Mouse (Mus musculus) T-helper 17 cell (primary cell): Measurements from ENCODE around the gene Mrto4.

ENCODE experiments used
- in situ Hi-C, 2 experiments: fragments of 300-600 bp; cut with MboI, MseI; formaldehyde crosslinking; loops; 1 replicate in 1 of 2; 2 replicates in 1 of 2; pipeline ENCODE4 v1.15.1; 2025; ENCODE audit warnings: high pct_unique_total_duplicates in 2 of 2

The Mrto4 gene

GRCm38 (mm10) chr4:139351931-139352711, at the start of gene Mrto4, which contains the start of the genes Emc1 and Ubr4:
Gene Mrto4 (minus strand): TSS chr4:139352576.
Gene Emc1 (plus strand): TSS chr4:139352587.
Gene Ubr4 (plus strand): TSS chr4:139352609.
- in situ Hi-C loops: no loop called here

GRCm38 (mm10) chr4:139400487-139400886, 48.1 kb upstream of the Mrto4 start:
- in situ Hi-C loops: no loop called here

GRCm38 (mm10) chr4:139395431-139395830, 43.1 kb upstream of the Mrto4 start:
- in situ Hi-C loops: no loop called here

DNA sequence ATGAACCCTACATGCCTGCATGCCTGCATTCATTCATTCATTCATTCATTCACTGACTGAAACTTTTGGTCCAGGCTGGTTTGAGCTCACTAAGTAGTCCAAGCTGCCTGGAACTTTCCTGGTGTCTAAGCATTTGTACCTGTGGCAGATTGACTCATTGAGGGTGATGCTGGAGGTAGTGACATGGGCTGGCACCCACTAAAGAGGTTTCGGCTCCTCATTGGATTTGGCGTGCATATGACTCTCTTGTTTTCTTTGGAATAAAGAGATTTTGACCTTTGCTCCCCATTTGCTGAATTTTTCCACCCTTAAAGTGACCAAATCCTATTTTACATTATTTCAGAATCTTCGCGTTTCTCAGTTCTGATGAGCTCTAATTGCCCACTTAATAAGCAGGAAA, 37.2 kb upstream of the Mrto4 start:
- in situ Hi-C loops: loop anchor here in 1 of 2 experiments (10.0 kb wide), 1 partner anchor 955 kb away; the partner anchor contains the start of gene Mul1

DNA sequence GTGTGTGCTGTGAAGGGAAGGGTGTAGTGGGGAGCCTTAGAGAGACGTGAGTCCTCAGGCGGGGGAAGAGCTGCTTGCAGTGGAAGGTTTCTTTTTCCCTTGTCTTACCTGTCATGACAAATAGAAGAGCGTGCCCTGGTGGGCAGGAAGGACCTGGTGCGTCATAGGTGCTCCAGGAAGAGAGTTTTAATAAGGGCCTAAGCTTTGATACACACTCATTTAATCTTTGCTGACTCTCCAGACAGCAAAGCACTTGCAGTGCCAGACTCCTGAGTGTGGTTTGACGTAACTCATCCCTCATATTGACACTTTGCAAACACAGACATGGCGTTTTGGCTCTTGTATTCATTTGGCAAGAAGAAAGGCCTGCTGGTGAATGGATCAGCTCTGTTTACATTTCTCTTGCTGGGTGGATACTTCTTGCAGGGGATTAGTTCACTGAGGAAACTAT, 34.5 kb upstream of the Mrto4 start:
- in situ Hi-C loops: loop anchor here in 1 of 2 experiments (10.0 kb wide), 1 partner anchor 952 kb away; the partner anchor contains the start of gene Mul1

- in situ Hi-C loops: loop anchor here in 1 of 2 experiments (10.0 kb wide), 1 partner anchor 951 kb away; the partner anchor contains the start of gene Mul1
Measured at GRCm38 (mm10) chr4:139385841-139386240, 33.5 kb upstream of the Mrto4 start.

- in situ Hi-C loops: loop anchor here in 1 of 2 experiments (10.0 kb wide), 1 partner anchor 947 kb away; the partner anchor contains the start of gene Mul1
Measured at GRCm38 (mm10) chr4:139382231-139382630, 29.9 kb upstream of the Mrto4 start.

DNA sequence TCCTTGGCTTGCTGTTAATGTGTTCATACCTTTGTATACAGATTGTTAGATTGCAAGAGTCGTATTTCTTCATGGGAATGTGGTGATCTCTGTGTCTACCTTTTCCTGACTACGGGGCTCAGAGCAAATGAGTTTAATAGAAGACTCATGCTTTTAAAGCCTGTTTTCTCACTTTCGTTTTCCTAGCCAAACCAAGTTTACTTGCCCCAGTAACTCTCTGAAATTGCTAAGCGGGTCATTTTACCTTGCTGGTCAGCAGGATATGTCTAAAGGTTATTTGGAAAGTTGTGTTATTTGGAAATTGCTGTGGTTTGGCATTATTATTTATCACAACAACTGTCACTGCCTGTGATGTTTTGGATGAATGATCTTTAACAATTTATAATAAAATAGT, 29.1 kb upstream of the Mrto4 start:
- in situ Hi-C loops: loop anchor here in 1 of 2 experiments (10.0 kb wide), 1 partner anchor 947 kb away; the partner anchor contains the start of gene Mul1

DNA sequence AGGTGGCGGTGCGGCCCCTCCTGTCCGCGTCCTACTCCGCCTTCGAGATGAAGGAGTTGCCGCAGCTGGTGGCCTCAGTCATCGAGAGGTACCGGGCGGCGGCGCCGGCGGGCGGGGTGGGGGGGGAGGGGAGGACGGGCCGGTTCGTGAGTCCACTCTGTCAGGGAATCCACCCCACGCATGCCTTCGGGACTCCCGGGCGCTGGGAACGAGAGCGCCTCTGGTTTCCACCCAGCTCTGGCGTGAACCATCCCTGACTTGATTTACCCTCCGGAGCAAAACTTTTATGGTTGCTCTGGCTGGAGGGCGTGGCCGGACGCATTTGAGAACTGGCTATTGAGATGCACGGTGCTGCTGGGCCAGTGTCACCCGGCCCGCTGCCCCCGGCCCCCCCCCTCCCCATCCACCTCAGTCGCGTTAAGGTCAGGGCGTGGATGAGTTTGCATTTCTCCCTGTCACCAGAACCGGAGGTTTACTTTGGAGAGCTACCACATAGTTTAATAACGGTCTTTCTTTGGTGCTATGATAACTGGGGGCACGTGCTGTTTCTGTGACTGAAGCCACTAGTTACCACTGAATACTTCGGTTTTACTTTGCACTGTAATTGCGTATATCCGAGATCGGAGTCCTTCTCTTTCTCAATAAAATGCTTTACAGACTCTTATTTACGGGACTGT, 28.5 kb upstream of the Mrto4 start:
- in situ Hi-C loops: loop anchor here in 1 of 2 experiments (10.0 kb wide), 1 partner anchor 946 kb away; the partner anchor contains the start of gene Mul1

DNA sequence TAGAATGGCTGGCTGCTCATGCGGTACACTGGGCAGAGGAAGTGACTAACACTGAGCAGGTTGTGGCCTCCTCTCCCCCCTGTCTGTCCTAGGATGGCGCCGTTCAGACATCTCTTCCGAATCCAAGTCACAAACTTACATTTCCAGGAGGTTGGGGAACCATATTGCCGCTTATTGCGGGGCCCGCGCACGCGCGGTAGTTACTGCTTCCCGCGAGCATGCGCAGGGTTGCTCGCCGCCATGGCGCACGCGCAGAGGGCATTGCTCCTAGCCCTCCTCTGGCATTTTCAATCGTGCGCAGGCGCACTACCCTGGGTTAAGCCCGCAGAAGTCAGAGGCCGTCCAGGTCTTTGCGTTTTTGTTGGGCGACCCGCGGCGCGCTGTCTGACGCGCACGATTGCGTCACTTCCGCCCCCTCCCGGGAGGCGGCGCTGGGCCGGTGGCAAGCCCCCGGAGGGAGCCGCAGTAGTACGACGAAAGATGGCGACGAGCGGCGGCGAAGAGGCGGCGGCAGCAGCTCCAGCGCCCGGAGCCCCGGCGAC, 27.9 kb upstream of the Mrto4 start:
- in situ Hi-C loops: loop anchor here in 1 of 2 experiments (10.0 kb wide), 1 partner anchor 945 kb away; the partner anchor contains the start of gene Mul1

DNA sequence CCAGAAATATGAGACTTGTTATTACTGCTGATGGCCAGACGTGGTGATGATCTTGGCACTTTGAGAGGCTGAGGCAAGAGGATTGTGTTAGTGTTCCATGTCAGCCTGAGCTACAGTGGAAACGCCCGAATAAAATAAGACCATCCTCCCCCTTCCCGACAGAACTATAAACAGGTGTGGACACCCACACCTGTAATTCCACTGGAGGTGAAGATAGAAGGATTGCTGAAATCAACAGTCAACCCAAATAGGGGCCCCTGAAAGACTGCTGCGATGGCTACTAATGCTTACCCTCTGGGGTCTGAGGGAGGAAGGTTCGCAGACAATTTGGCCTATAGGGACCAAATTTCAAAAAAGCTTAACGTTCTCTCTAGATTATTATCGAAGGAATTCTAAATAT, 27.3 kb upstream of the Mrto4 start:
- in situ Hi-C loops: loop anchor here in 1 of 2 experiments (10.0 kb wide), 1 partner anchor 945 kb away; the partner anchor contains the start of gene Mul1

GRCm38 (mm10) chr4:139373531-139373930, 21.2 kb upstream of the Mrto4 start:
- in situ Hi-C loops: no loop called here

- in situ Hi-C loops: no loop called here
Measured at GRCm38 (mm10) chr4:139373130-139373529, 20.8 kb upstream of the Mrto4 start.

- in situ Hi-C loops: no loop called here
Measured at GRCm38 (mm10) chr4:139368038-139368437, 15.7 kb upstream of the Mrto4 start.

- in situ Hi-C loops: no loop called here
Measured at GRCm38 (mm10) chr4:139367336-139367735, 15.0 kb upstream of the Mrto4 start.

DNA sequence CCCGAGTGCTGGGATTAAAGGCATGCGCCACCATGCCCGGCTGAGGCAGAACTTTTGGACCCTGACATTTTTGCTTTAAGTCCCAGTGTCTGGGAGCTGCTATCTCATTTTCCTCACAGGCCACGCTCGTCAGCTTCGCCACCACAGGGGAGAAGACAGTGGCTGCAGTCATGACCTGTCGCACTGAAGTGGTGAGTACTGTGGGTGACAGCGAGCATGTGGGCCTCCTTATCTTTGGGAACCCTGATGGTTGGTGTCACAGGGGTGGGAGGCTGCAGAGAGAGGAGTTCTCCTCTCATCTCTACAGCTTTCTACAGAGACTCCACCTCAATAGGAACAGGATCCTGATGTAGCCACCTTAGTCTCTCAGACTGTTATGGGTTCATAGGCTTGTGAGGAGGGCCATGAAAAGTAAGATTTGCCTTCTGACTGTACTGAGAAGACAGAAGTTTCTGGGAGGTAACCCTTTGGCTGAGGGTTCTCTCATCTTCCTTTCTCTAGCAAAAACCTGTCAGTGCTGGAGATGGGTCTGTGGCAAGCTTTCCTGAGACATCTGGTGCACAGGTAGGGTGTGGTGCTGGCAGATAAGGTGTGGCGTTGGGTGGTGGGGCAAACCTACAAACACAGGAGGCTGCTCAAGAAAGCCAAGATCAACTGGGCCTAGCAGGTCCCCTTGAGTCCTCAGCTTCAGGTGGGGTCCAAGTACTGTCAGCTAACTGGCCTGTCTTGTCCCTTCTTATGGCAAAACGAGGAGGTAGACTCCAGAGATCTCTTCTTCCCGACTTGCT, 8.6 kb upstream of the Mrto4 start:
- in situ Hi-C loops: no loop called here

DNA sequence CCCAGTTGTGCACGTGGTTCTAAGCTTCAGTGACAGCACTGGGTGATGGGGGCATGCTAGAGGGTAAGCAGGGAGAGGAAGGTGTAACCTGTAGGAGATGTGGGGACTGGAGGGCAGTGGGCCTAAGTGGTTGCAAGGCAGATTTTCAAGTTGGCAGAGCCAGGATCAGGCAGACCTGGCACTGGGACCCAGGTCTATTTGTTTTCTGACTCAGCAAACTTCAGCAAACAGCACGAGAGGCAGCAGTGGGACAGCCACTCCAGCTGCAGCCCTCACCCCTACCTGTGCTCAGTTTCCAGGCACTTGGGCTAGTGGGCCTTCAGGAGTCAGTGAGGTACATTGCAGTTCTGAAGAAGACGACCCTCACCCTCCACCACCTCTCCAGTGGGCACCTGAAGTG, 4.8 kb upstream of the Mrto4 start:
- in situ Hi-C loops: no loop called here

DNA sequence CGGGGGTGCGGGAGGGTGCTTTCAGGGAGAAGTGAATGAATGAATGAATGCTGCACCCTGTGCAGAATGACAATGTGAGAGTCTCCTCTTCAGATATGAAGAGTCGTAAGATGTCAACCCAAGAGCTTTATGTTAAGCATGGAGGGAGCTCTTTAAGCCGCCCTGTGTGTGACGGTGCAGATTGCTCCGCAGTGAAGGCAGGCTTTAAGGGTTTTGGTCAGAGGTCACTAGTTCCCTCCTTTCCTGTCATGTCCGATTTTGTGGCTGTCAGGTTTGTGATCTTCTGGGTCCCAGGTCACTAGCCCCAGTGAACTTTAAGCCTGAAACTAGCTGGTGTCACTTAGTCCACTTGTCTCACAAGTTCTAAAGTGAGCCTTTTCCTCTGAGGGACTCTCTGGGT, 456 bp upstream of the Mrto4 start:
- in situ Hi-C loops: no loop called here

GRCm38 (mm10) chr4:139345416-139346019, 6.9 kb downstream of the Mrto4 start:
- in situ Hi-C loops: no loop called here

- in situ Hi-C loops: no loop called here
Measured at GRCm38 (mm10) chr4:139343718-139344117, 8.7 kb downstream of the Mrto4 start.
